Mouse (Mus musculus): ENCODE data around the gene Cd151.
A peak's percentile ranks its signal among the peaks of the same experiment; 100 is the strongest.

- TF ChIP-seq CTCF (conservative IDR thresholded peaks at IDR 0.05; ENCODE audit: low read length) = peak; percentile 87
- no peak for TF ChIP-seq POU5F1 (IDR thresholded peaks at IDR 0.05; ENCODE audit: borderline replicate concordance, low read length)
- no peak for TF ChIP-seq NANOG (IDR thresholded peaks at IDR 0.05; ENCODE audit: borderline replicate concordance, low read length)
These were observed 26.6 kb upstream of the Cd151 start for GRCm38 (mm10) chr7:141440613-141441012.

Measured in E14TG2a.4 (cell line).